Mouse (Mus musculus) MEL (cell line): ENCODE measurements around the gene Zbtb20. TPM values are rescaled to one million over a fixed set of nuclear protein-coding genes. Genes with fewer than 3 reads are reported as not detected.

Source experiments
- DNase-seq: peaks from one replicate; pipeline ENCODE4 v3.0.0; 2011; ENCODE audit warnings: low read depth, low spot score
- H3K27ac ChIP-seq: 2 replicates; pipeline ENCODE4 v1.5.1; 2012; ENCODE audit warnings: low read depth, mild to moderate bottlenecking, control low read depth, low read length, moderate library complexity; ENCODE audit not compliant: control insufficient read depth
- H3K27me3 ChIP-seq, 2 experiments: fragments of 150-350 bp in 1 of 2; sonication (generic) in 1 of 2; 2 replicates each; pipeline ENCODE4 v1.6.1; 2012; ENCODE audit warnings: low read length in 2 of 2, mild to moderate bottlenecking in 2 of 2, improper control_type of control experiment in 1 of 2, moderate library complexity in 1 of 2; ENCODE audit not compliant: insufficient read depth in 2 of 2, control insufficient read depth in 1 of 2
- H3K36me3 ChIP-seq, 2 experiments: 2 replicates each; pipeline ENCODE4 v1.6.1; 2012 to 2014; ENCODE audit warnings: low read length in 2 of 2, improper control_type of control experiment in 1 of 2, inconsistent platforms in 1 of 2, mild to moderate bottlenecking in 1 of 2; ENCODE audit not compliant: insufficient read depth in 2 of 2, control insufficient read depth in 1 of 2
- H3K4me1 ChIP-seq, 2 experiments: fragments of 150-350 bp in 1 of 2; sonication (generic) in 1 of 2; 2 replicates each; pipeline ENCODE4 v1.6.1; 2012; ENCODE audit warnings: low read length in 2 of 2, improper control_type of control experiment in 1 of 2, mild to moderate bottlenecking in 1 of 2; ENCODE audit not compliant: insufficient read depth in 2 of 2, control insufficient read depth in 1 of 2
- H3K4me3 ChIP-seq, 2 experiments: fragments of 150-350 bp in 1 of 2; sonication (generic) in 1 of 2; 2 replicates each; pipeline ENCODE4 v1.5.1; 2012; ENCODE audit warnings: low read depth in 2 of 2, low read length in 2 of 2, mild to moderate bottlenecking in 2 of 2, moderate library complexity in 2 of 2, control low read depth in 1 of 2, improper control_type of control experiment in 1 of 2; ENCODE audit not compliant: control insufficient read depth in 1 of 2, insufficient read depth in 1 of 2
- H3K79me2 ChIP-seq: 2 replicates; pipeline ENCODE4 v1.6.1; 2012; ENCODE audit warnings: mild to moderate bottlenecking, low read length, moderate library complexity; ENCODE audit not compliant: control insufficient read depth, poor library complexity, insufficient read depth
- H3K9ac ChIP-seq: 2 replicates; pipeline ENCODE4 v1.6.1; 2012; ENCODE audit warnings: low read depth, mild to moderate bottlenecking, control low read depth, low read length, moderate library complexity; ENCODE audit not compliant: control insufficient read depth, poor library complexity, severe bottlenecking
- H3K9me3 ChIP-seq: fragments of 150-350 bp; sonication (generic); replicated peaks from 2 replicates; pipeline ENCODE4 v1.6.1; 2012; ENCODE audit warnings: mild to moderate bottlenecking, low read length, improper control_type of control experiment, moderate library complexity; ENCODE audit not compliant: insufficient read depth
- BHLHE40 ChIP-seq: IDR thresholded peaks from 2 replicates; pipeline ENCODE4 v1.6.1; 2012; ENCODE audit warnings: low read depth, mild to moderate bottlenecking, inconsistent platforms, low read length, improper control_type of control experiment, borderline replicate concordance
- CHD2 ChIP-seq: IDR thresholded peaks from 2 replicates; pipeline ENCODE4 v1.6.1; 2011; ENCODE audit warnings: low read length, improper control_type of control experiment
- CTCF ChIP-seq, 3 experiments: IDR thresholded peaks in 2 of 3; conservative IDR thresholded peaks in 1 of 3; 2 replicates each; pipeline ENCODE4 v1.5.1; 2011 to 2012; ENCODE audit warnings: low read length in 3 of 3, low read depth in 2 of 3, mild to moderate bottlenecking in 2 of 3, improper control_type of control experiment in 1 of 3, inconsistent platforms in 1 of 3, mixed read lengths in 1 of 3, moderate library complexity in 1 of 3; ENCODE audit not compliant: control insufficient read depth in 1 of 3, insufficient read depth in 1 of 3, poor library complexity in 1 of 3, severe bottlenecking in 1 of 3
- E2F4 ChIP-seq: IDR thresholded peaks from 2 replicates; pipeline ENCODE4 v1.6.1; 2011; ENCODE audit warnings: low read depth, low read length, improper control_type of control experiment, borderline replicate concordance
- ELF1 ChIP-seq: IDR thresholded peaks from 2 replicates; pipeline ENCODE4 v1.6.1; 2014; ENCODE audit warnings: low read depth, mild to moderate bottlenecking, inconsistent platforms, low read length, improper control_type of control experiment, moderate library complexity
- EP300 ChIP-seq, 2 experiments: IDR thresholded peaks; 2 replicates each; pipeline ENCODE4 v1.6.1; 2011; ENCODE audit warnings: improper control_type of control experiment in 2 of 2, low read length in 2 of 2, low read depth in 1 of 2, mild to moderate bottlenecking in 1 of 2
- GABPA ChIP-seq: IDR thresholded peaks from 2 replicates; pipeline ENCODE4 v1.6.1; 2012; ENCODE audit warnings: low read depth, mild to moderate bottlenecking, inconsistent platforms, low read length, improper control_type of control experiment, moderate library complexity
- GATA1 ChIP-seq: IDR thresholded peaks from 2 replicates; pipeline ENCODE4 v1.6.1; 2011; ENCODE audit warnings: low read depth, low read length, improper control_type of control experiment
- HCFC1 ChIP-seq: IDR thresholded peaks from 2 replicates; pipeline ENCODE4 v1.6.1; 2012; ENCODE audit warnings: low read depth, mild to moderate bottlenecking, inconsistent platforms, low read length, improper control_type of control experiment, moderate library complexity
- JUND ChIP-seq: IDR thresholded peaks from 2 replicates; pipeline ENCODE4 v1.6.1; 2011; ENCODE audit warnings: low read depth, mild to moderate bottlenecking, improper control_type of control experiment, low read length
- MAFK ChIP-seq: IDR thresholded peaks from 2 replicates; pipeline ENCODE4 v1.6.1; 2011; ENCODE audit warnings: low read depth, mild to moderate bottlenecking, low read length, improper control_type of control experiment, borderline replicate concordance
- MAZ ChIP-seq: IDR thresholded peaks from 2 replicates; pipeline ENCODE4 v1.6.1; 2012; ENCODE audit warnings: low read depth, mild to moderate bottlenecking, inconsistent platforms, low read length, improper control_type of control experiment
- MEF2A ChIP-seq: IDR thresholded peaks from 2 replicates; pipeline ENCODE4 v1.6.1; 2014; ENCODE audit warnings: low read depth, mild to moderate bottlenecking, inconsistent platforms, low read length, improper control_type of control experiment; ENCODE audit not compliant: poor library complexity, insufficient replicate concordance, severe bottlenecking; ENCODE audit errors: extremely low read depth
- MYC ChIP-seq: IDR thresholded peaks from 2 replicates; pipeline ENCODE4 v1.6.1; 2011; ENCODE audit warnings: low read depth, mild to moderate bottlenecking, low read length, improper control_type of control experiment, moderate library complexity
- POLR2A ChIP-seq, 2 experiments: IDR thresholded peaks; 2 replicates each; pipeline ENCODE4 v1.6.1; 2011 to 2012; ENCODE audit warnings: low read length in 2 of 2, mild to moderate bottlenecking in 2 of 2, control low read depth in 1 of 2, improper control_type of control experiment in 1 of 2, low read depth in 1 of 2, moderate library complexity in 1 of 2; ENCODE audit not compliant: control insufficient read depth in 1 of 2, insufficient read depth in 1 of 2, poor library complexity in 1 of 2
- POLR2AphosphoS2 ChIP-seq: IDR thresholded peaks from 2 replicates; pipeline ENCODE4 v1.6.1; 2011; ENCODE audit warnings: low read length, improper control_type of control experiment
- RAD21 ChIP-seq: IDR thresholded peaks from 2 replicates; pipeline ENCODE4 v1.6.1; 2011; ENCODE audit warnings: mild to moderate bottlenecking, low read depth, low read length, improper control_type of control experiment
- SMC3 ChIP-seq: IDR thresholded peaks from 2 replicates; pipeline ENCODE4 v1.6.1; 2011; ENCODE audit warnings: low read depth, low read length, improper control_type of control experiment
- TBP ChIP-seq: IDR thresholded peaks from 2 replicates; pipeline ENCODE4 v1.8.0; 2011; ENCODE audit warnings: low read depth, low read length, improper control_type of control experiment
- USF2 ChIP-seq, 2 experiments: IDR thresholded peaks; 2 replicates each; pipeline ENCODE4 v1.6.1; 2011 to 2012; ENCODE audit warnings: improper control_type of control experiment in 2 of 2, low read length in 2 of 2, borderline replicate concordance in 1 of 2, inconsistent platforms in 1 of 2, low read depth in 1 of 2, mild to moderate bottlenecking in 1 of 2; ENCODE audit not compliant: insufficient read depth in 1 of 2
- ZC3H11A ChIP-seq: IDR thresholded peaks from 2 replicates; pipeline ENCODE4 v1.6.1; 2012; ENCODE audit warnings: low read depth, mild to moderate bottlenecking, inconsistent platforms, low read length, improper control_type of control experiment
- ZNF384 ChIP-seq: IDR thresholded peaks from 2 replicates; pipeline ENCODE4 v1.6.1; 2012; ENCODE audit warnings: low read depth, mild to moderate bottlenecking, inconsistent platforms, low read length, improper control_type of control experiment
- polyA plus RNA-seq, 2 experiments: library from polyadenylated mRNA; stranded (reverse) in 1 of 2; unstranded in 1 of 2; fragments of >175 nt in 1 of 2; fragments of >200 nt in 1 of 2; gene quantifications; 2 replicates each; pipeline versions ENCODE4 v1.2.1 to v1.2.4; 2012; ENCODE audit warnings: low replicate concordance in 2 of 2, low read depth in 1 of 2; ENCODE audit not compliant: insufficient read length in 2 of 2, insufficient read depth in 1 of 2, missing spikeins in 1 of 2
- total RNA-seq: library from RNA; depleted of rRNA; stranded (reverse); fragments of 300-350 nt; gene quantifications from 2 replicates; pipeline ENCODE4 v1.2.3, GENCODE M21; 2012

Zbtb20 gene
- total and polyA plus RNA-seq, 3 experiments, result 0.17 to 0.27 TPM; not detected in 1

DNA sequence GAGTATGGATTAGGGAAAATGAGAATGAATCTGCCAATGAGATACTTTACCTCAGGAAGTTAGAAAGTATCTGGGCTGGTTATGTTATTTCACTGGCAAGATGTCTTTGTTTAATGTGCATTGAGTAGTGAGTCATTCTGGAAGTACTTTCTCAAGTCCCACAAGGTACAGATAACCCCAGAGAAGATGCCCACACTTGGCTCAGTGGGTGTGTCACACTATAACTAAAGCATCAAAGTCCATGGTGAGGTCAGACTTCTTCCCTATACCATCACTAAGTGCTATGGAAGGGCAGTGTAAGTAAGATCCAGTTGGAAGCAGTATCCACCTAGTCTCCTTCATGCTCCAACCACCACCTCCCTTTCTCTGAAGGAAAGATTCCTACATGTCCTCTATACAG lies 255.4 kb downstream of the Zbtb20 start:
- no peak overlapping the region for H3K4me3 ChIP-seq
- no peaks in the 10 kb centered on the region for H3K36me3 ChIP-seq
- no peaks in the 10 kb centered on the region for H3K27me3 ChIP-seq
- no peaks in the 10 kb centered on the region for H3K4me1 ChIP-seq
- DNase-seq, result no peak
- TF ChIP-seq ZNF384 (no peak), EP300 (IDR thresholded peaks at IDR 0.05; ENCODE audit: low read depth in 1 of 2, low read length in 2 of 2) (no peak), USF2 (IDR thresholded peaks at IDR 0.05; ENCODE audit: borderline replicate concordance in 1 of 2, insufficient read depth in 1 of 2, low read depth in 1 of 2, low read length in 2 of 2) (no peak), POLR2AphosphoS2 (no peak), MYC (no peak), GABPA (no peak), BHLHE40 (no peak), ZC3H11A (no peak), TBP (no peak), SMC3 (no peak), GATA1 (no peak), MEF2A (no peak), ELF1 (no peak), POLR2A (IDR thresholded peaks at IDR 0.05; ENCODE audit: control insufficient read depth in 1 of 2, insufficient read depth in 1 of 2, low read depth in 1 of 2, low read length in 2 of 2, poor library complexity in 1 of 2) (no peak), E2F4 (no peak), CTCF (IDR thresholded peaks at IDR 0.05 in 2 of 3, conservative IDR thresholded peaks at IDR 0.05 in 1 of 3; ENCODE audit: control insufficient read depth in 1 of 3, insufficient read depth in 1 of 3, low read depth in 2 of 3, low read length in 3 of 3, poor library complexity in 1 of 3, severe bottlenecking in 1 of 3) (no peak), MAFK (no peak), HCFC1 (no peak), JUND (no peak)
- H3K9me3 ChIP-seq, result no peaks in the 10 kb centered on the region
- H3K9ac ChIP-seq, result no peak overlapping the region
- H3K79me2 ChIP-seq, result no peaks in the 10 kb centered on the region
- no peak overlapping the region for H3K27ac ChIP-seq

DNA sequence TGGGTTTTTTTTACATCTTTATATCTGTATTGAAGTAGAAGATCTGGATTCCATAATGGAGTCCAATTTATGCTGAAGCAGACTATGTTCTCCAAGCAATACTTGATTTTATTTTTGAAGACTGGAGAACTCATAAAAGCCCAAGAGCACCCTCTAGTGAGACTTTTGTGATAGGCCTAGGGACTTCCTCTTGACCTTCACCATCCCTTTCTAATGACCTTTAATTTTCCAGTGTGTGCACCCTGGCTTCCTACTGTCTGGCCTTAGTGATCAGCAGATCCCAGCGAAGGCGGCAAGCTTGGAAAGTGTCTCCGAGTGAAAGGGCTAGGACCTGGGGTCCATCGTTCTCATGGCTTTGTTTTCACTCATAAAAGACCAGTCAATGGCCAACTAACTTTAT lies 292.8 kb downstream of the Zbtb20 start:
- no peak overlapping the region for H3K9ac ChIP-seq
- peak; percentile 27 for DNase-seq
- H3K79me2 ChIP-seq, result no peaks in the 10 kb centered on the region
- H3K36me3 ChIP-seq, result no peaks in the 10 kb centered on the region
- H3K27ac ChIP-seq, result no peak overlapping the region
- no peak overlapping the region for H3K4me3 ChIP-seq
- H3K9me3 ChIP-seq, result no peaks in the 10 kb centered on the region
- H3K4me1 ChIP-seq, result no peaks in the 10 kb centered on the region
- no peaks in the 10 kb centered on the region for H3K27me3 ChIP-seq
- TF ChIP-seq E2F4 (no peak), RAD21 (peak; percentile 69), SMC3 (peak; percentile 75), MAZ (no peak), CHD2 (no peak), CTCF (IDR thresholded peaks at IDR 0.05 in 2 of 3, conservative IDR thresholded peaks at IDR 0.05 in 1 of 3; ENCODE audit: control insufficient read depth in 1 of 3, insufficient read depth in 1 of 3, low read depth in 2 of 3, low read length in 3 of 3, poor library complexity in 1 of 3, severe bottlenecking in 1 of 3) (peak in 2 of 3 experiments; percentile 9 to 66; a peak in 3 of 6 replicates), ZC3H11A (peak; percentile 77)
